8 mouse cellular contexts compared by ENCODE assay signal in genomic region chr16:5382228-5382884, GRCm38 (mm10).
DNase-seq lines count a peak whose midpoint lies in the region; ATAC-seq and TF ChIP-seq lines count a peak whose summit lies in the region.
"Had no signal": no experiment of that assay in that cellular context is flagged by ENCODE, and none has a peak within 500 bp of the region (broad histone marks: within the 10 kb centered on the region; RNA-seq: fewer than 3 reads in every experiment).

No protein-coding gene starts in this region.

- ATAC-seq in intestine, embryonic 14.5 days (replicated peaks; ENCODE audit: low FRiP score, low TSS enrichment, low read depth): no peak
- ATAC-seq in intestine, postnatal 0 days: no peak
- peak; percentile 62 for ATAC-seq in CD4-positive, CD25-positive, alpha-beta regulatory T cell, adult 4 months
- ATAC-seq in midbrain, embryonic 11.5 days (ENCODE audit: low FRiP score): peak; percentile 35; the same call in 1 of the 2 replicates

- TF ChIP-seq CTCF in intestine, postnatal 0 days (IDR thresholded peaks at IDR 0.05; ENCODE audit: low read depth): no peak

- 19% methylated on average over 6 of the region's 6 CpGs for WGBS in intestine, embryonic 14.5 days
- WGBS in intestine, postnatal 0 days: 26% methylated on average over 6 of the region's 6 CpGs
- 24% methylated on average over 6 of the region's 6 CpGs for WGBS in midbrain, embryonic 11.5 days

- no peak overlapping the region for H3K9ac ChIP-seq in intestine, embryonic 14.5 days (ENCODE audit: low read length)
- no peak overlapping the region for H3K9ac ChIP-seq in intestine, postnatal 0 days (ENCODE audit: low read depth, low read length)
- H3K9ac ChIP-seq in midbrain, embryonic 11.5 days (ENCODE audit: low read length): no peak overlapping the region

- DNase-seq in intestine, embryonic 14.5 days (ENCODE audit: low spot score): peak; percentile 42
- peak; percentile 36 for DNase-seq in CD4-positive, CD25-positive, alpha-beta regulatory T cell, adult 2 months (ENCODE audit: low read depth, low spot score)
- DNase-seq in midbrain, embryonic 11.5 days (ENCODE audit: low spot score, missing footprints): peak; percentile 81
- DNase-seq in lung, adult 18-20 months: no peak
- no peak for DNase-seq in ovary, adult 18-20 months (ENCODE audit: low spot score)

- H3K4me2 ChIP-seq in intestine, embryonic 14.5 days (ENCODE audit: low read length): no peak overlapping the region
- H3K4me2 ChIP-seq in intestine, postnatal 0 days (replicated peaks; ENCODE audit: low read depth): no peak overlapping the region
- no peak overlapping the region for H3K4me2 ChIP-seq in midbrain, embryonic 11.5 days

- H3K9me3 ChIP-seq in intestine, embryonic 14.5 days (ENCODE audit: control insufficient read depth, low read length): no peaks in the 10 kb centered on the region
- H3K9me3 ChIP-seq in intestine, postnatal 0 days (ENCODE audit: control insufficient read depth): no peaks in the 10 kb centered on the region
- no peaks in the 10 kb centered on the region for H3K9me3 ChIP-seq in midbrain, embryonic 11.5 days (ENCODE audit: control insufficient read depth, low read length)

- no peaks in the 10 kb centered on the region for H3K27me3 ChIP-seq in intestine, embryonic 14.5 days (replicated peaks; ENCODE audit: control insufficient read depth, insufficient read depth, low read length)
- no peaks in the 10 kb centered on the region for H3K27me3 ChIP-seq in intestine, postnatal 0 days (replicated peaks; ENCODE audit: control insufficient read depth, insufficient read depth, low read length)
- no peaks in the 10 kb centered on the region for H3K27me3 ChIP-seq in midbrain, embryonic 11.5 days (ENCODE audit: control insufficient read depth, insufficient read depth, low read length)

- H3K4me3 ChIP-seq in intestine, embryonic 14.5 days (ENCODE audit: low read depth, low read length): no peak overlapping the region
- no peak overlapping the region for H3K4me3 ChIP-seq in intestine, postnatal 0 days (ENCODE audit: low read depth, low read length)
- H3K4me3 ChIP-seq in midbrain, embryonic 11.5 days (ENCODE audit: low read depth, low read length): no peak overlapping the region

- no peaks in the 10 kb centered on the region for H3K4me1 ChIP-seq in intestine, embryonic 14.5 days (replicated peaks; ENCODE audit: control insufficient read depth, insufficient read depth, low read length)
- no peaks in the 10 kb centered on the region for H3K4me1 ChIP-seq in intestine, postnatal 0 days (replicated peaks; ENCODE audit: control insufficient read depth, insufficient read depth, low read length)
- no peaks in the 10 kb centered on the region for H3K4me1 ChIP-seq in midbrain, embryonic 11.5 days (ENCODE audit: control insufficient read depth, insufficient read depth, low read length)

- no peaks in the 10 kb centered on the region for H3K36me3 ChIP-seq in intestine, embryonic 14.5 days (ENCODE audit: control insufficient read depth, insufficient read depth, low read length)
- no peaks in the 10 kb centered on the region for H3K36me3 ChIP-seq in intestine, postnatal 0 days (ENCODE audit: control insufficient read depth, insufficient read depth)
- H3K36me3 ChIP-seq in midbrain, embryonic 11.5 days (ENCODE audit: control insufficient read depth, insufficient read depth, low read length): no peaks in the 10 kb centered on the region

- no peak overlapping the region for H3K27ac ChIP-seq in intestine, embryonic 14.5 days (ENCODE audit: low read depth)
- H3K27ac ChIP-seq in intestine, postnatal 0 days (ENCODE audit: low read depth, low read length): no peak overlapping the region
- no peak overlapping the region for H3K27ac ChIP-seq in midbrain, embryonic 11.5 days (ENCODE audit: low read depth, low read length)
- H3K27ac ChIP-seq: macrophage had no signal

Comparison
In these comparisons a context has a peak if more than half of its experiments do, and no peak if none do; other contexts are left out.
1. ATAC-seq: peak in CD4-positive, CD25-positive, alpha-beta regulatory T cell, adult 4 months (single experiment) and midbrain, embryonic 11.5 days (single experiment); none in intestine, embryonic 14.5 days (single experiment) and intestine, postnatal 0 days (single experiment).
2. DNase-seq: peak in intestine, embryonic 14.5 days (single experiment), CD4-positive, CD25-positive, alpha-beta regulatory T cell, adult 2 months (single experiment) and midbrain, embryonic 11.5 days (single experiment); none in lung, adult 18-20 months (0 of 2) and ovary, adult 18-20 months (single experiment).